Comparison of ENCODE assay signal across 26 mouse cellular contexts in the genomic region with DNA sequence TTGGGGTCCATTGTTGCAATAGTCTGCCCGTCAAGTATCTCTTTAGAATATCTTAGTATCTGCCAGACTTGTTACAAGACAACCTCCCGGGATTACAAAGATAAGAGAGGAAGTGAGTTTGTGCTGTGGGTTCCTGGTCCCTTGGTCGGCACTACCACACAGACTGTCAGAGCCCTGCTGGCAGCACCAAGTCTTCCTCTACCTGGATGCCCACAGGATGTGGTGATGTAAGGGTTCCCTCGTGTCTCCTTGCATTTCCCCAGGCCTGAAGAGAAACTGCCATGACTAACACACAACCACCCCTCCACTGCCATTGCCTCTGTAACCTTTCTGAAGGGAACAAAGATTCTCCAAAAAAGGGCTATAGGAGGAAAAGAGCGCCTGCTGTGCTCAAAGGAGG. TPM values are rescaled to one million over a fixed set of nuclear protein-coding genes. Genes with fewer than 3 reads are reported as not detected.
"Had no signal": no experiment of that assay in that cellular context is flagged by ENCODE, and none has a peak within 500 bp of the region (broad histone marks: within the 10 kb centered on the region; RNA-seq: fewer than 3 reads in every experiment).

No protein-coding gene starts in this region.

- H3K9ac ChIP-seq: liver, embryonic 15.5 days; liver, postnatal 0 days; lung, embryonic 15.5 days; midbrain, embryonic 12.5 days; neural tube, embryonic 13.5 days; neural tube, embryonic 15.5 days; stomach, embryonic 15.5 days had no signal

- H3K36me3 ChIP-seq: liver, embryonic 15.5 days; lung, embryonic 15.5 days; midbrain, embryonic 10.5 days; midbrain, embryonic 12.5 days; neural tube, embryonic 13.5 days; neural tube, embryonic 15.5 days; stomach, embryonic 15.5 days had no signal

- H3K4me3 ChIP-seq: liver, embryonic 15.5 days; lung, embryonic 15.5 days; midbrain, embryonic 10.5 days; midbrain, embryonic 12.5 days; myocyte; neural tube, embryonic 13.5 days; neural tube, embryonic 15.5 days; stomach, embryonic 15.5 days had no signal

- H3K4me1 ChIP-seq: liver, embryonic 15.5 days; midbrain, embryonic 10.5 days; midbrain, embryonic 12.5 days; neural tube, embryonic 13.5 days; neural tube, embryonic 15.5 days; stomach, embryonic 15.5 days had no signal

- H3K27ac ChIP-seq: liver, embryonic 15.5 days; lung, embryonic 15.5 days; macrophage; midbrain, embryonic 10.5 days; midbrain, embryonic 12.5 days; neural tube, embryonic 13.5 days; neural tube, embryonic 15.5 days; stomach, embryonic 15.5 days; stomach, postnatal 0 days had no signal

- ATAC-seq: liver, postnatal 0 days; lung, postnatal 0 days; midbrain, embryonic 16.5 days had no signal

- H3K27me3 ChIP-seq: lung, embryonic 15.5 days; midbrain, embryonic 12.5 days; neural tube, embryonic 13.5 days; neural tube, embryonic 15.5 days; stomach, embryonic 15.5 days had no signal

- H3K9me3 ChIP-seq: liver, embryonic 15.5 days; lung, embryonic 15.5 days; midbrain, embryonic 10.5 days; midbrain, embryonic 12.5 days; neural tube, embryonic 13.5 days; neural tube, embryonic 15.5 days; stomach, embryonic 15.5 days had no signal

- DNase-seq: liver, postnatal 0 days; lung, adult 2 months; lung, postnatal 14 days; lung, postnatal 36 days; midbrain, embryonic 14.5 days; retina, postnatal 1 day; right cerebral cortex, adult 18-20 months; right cerebral cortex, postnatal 25 days; right cerebral cortex, postnatal 4 days; spleen, adult 18-20 months; thymus, adult 2 months; thymus, postnatal 36 days had no signal

- H3K4me2 ChIP-seq: liver, embryonic 15.5 days; lung, embryonic 15.5 days; midbrain, embryonic 12.5 days; neural tube, embryonic 13.5 days; neural tube, embryonic 15.5 days; stomach, embryonic 15.5 days had no signal

RNA-seq across cellular contexts. Expression of gene Fmod, which starts 11.1 kb away (rescaled TPM):
- total RNA-seq: megakaryocyte, adult 5-6 weeks; megakaryocyte-erythroid progenitor cell, adult 5-6 weeks had no signal
- polyA plus RNA-seq: macrophage had no signal
